Mouse (Mus musculus): Measurements from ENCODE around the gene Rsrp1.

GRCm38 (mm10) chr4:134918381-134918780 lies 5.0 kb upstream of the Rsrp1 start:
- no peak for TF ChIP-seq POLR2A (IDR thresholded peaks at IDR 0.05; ENCODE audit: extremely low read depth, insufficient read depth, low read length)
- TF ChIP-seq CTCF (IDR thresholded peaks at IDR 0.05; ENCODE audit: low read depth, low read length), result no peak
